Mouse (Mus musculus) forebrain, embryonic 13.5 days (tissue): ENCODE data around the gene Sez6l. TPM values are rescaled to one million over a fixed set of nuclear protein-coding genes. Genes with fewer than 3 reads are reported as not detected.

Experiments
- ATAC-seq: fragments of 200-750 bp; cut with Nextera tagmentation; 2 replicates; pipeline ENCODE4 v1.8.0; 2017
- H3K27ac ChIP-seq: fragments of 300-500 bp; sonication (generic); 2 replicates; pipeline ENCODE4 v1.5.1; 2015; ENCODE audit warnings: inconsistent platforms, mild to moderate bottlenecking, moderate library complexity
- H3K27me3 ChIP-seq: fragments of 300-500 bp; sonication (generic); 2 replicates; pipeline ENCODE4 v1.6.1; 2015; ENCODE audit warnings: mild to moderate bottlenecking, inconsistent platforms
- H3K36me3 ChIP-seq: fragments of 300-500 bp; sonication (generic); 2 replicates; pipeline ENCODE4 v1.6.1; 2015; ENCODE audit warnings: mild to moderate bottlenecking, inconsistent platforms; ENCODE audit not compliant: poor library complexity, severe bottlenecking
- H3K4me1 ChIP-seq: fragments of 300-500 bp; sonication (generic); 2 replicates; pipeline ENCODE4 v1.6.1; 2015; ENCODE audit warnings: inconsistent platforms
- H3K4me2 ChIP-seq: fragments of 300-500 bp; sonication (generic); 2 replicates; pipeline ENCODE4 v1.6.1; 2015; ENCODE audit warnings: inconsistent platforms, mild to moderate bottlenecking, moderate library complexity
- H3K4me3 ChIP-seq: fragments of 300-500 bp; sonication (generic); 2 replicates; pipeline ENCODE4 v1.5.1; 2015; ENCODE audit warnings: mild to moderate bottlenecking, inconsistent platforms
- H3K9ac ChIP-seq: fragments of 300-500 bp; sonication (generic); 2 replicates; pipeline ENCODE4 v1.6.1; 2015; ENCODE audit warnings: mild to moderate bottlenecking, inconsistent platforms
- H3K9me3 ChIP-seq: fragments of 300-500 bp; sonication (generic); replicated peaks from 2 replicates; pipeline ENCODE4 v1.6.1; 2016; ENCODE audit warnings: inconsistent platforms
- WGBS: fragments of 180-500 bp; shearing (Covaris S2); methylation state at CpG from one replicate; pipeline ENCODE4 v1.1.7; 2015; 5-methylcytosine and 5-hydroxymethylcytosine counted together
- polyA plus RNA-seq: library from polyadenylated mRNA; unstranded; fragments of >200 nt; fragmentation: Nextera tagmentation; extraction: Ambion mirVana; gene quantifications from 2 replicates; pipeline ENCODE4 v1.2.1, GENCODE M21; 2015

The Sez6l gene
- polyA plus RNA-seq, 1 experiment from 2014 or later: 22.5 TPM

DNA sequence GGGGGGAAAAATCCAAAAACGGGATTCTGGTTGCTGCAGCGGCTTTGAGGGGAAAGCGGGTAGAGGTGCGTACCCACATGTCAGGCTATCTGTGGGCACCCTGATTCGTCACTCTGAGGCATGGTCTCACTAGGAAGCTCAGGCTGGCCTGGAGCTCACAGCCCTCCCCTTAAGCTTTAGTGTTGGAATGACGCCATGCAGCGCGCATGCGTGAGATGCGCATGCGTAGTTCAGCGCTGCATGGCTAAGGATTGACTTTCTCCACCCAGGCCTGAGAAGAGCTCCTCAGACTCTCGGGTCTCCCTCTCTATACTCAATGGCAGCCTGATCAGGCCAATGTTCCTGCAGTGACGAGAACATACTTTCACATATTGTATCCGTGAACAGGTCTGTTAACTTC, 24.2 kb downstream of the Sez6l start:
- Histone ChIP-seq H3K4me2 (no peak overlapping the region), H3K9ac (no peak overlapping the region), H3K4me3 (no peak overlapping the region), H3K27ac (no peak overlapping the region; the same call in 1 of the 2 replicates), H3K4me1 (peaks cover 58% of the 10 kb centered on the region), H3K36me3 (no peaks in the 10 kb centered on the region), H3K9me3 (no peaks in the 10 kb centered on the region), H3K27me3 (no peaks in the 10 kb centered on the region)
- WGBS: 86% methylated on average over 15 of the region's 15 CpGs
- ATAC-seq: no peak

DNA sequence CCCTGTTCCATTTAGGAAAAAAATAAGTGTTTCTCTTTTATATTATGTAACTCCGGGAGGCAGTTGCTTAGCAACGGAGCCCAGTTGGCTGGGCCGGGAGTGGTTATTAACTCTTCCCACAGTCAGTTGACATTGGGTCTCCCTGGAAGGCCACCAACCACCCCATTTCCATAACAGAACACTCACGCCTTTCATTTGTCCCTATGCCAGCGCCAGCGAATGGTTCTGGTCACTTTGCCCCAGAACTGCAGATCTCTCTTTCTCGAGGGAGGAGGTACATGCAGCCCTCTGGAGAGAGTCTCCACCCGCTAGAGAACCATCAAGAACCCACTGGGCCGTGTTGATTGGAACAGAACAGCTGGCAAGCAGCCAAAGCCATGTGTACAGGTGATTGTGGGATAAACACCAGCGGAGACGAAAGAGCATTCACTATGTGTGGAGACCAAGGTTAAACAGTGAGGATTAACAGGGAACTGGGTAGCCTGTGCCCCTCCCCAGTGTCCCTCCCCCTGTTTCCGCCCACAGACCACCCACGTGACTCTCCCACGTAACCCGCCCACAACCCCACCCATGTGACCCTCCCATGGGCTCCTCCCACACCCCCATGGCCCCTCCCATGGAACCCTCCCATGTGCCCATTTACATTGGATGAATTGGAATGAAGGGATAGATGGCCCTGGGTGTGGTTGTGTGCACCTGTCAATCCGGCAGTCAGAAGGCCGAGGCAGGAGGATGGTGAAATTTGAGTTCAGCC, 24.8 kb downstream of the Sez6l start:
- Histone ChIP-seq H3K4me1 (peaks cover 59% of the 10 kb centered on the region), H3K4me2 (peak overlapping the region; percentile 36)

DNA sequence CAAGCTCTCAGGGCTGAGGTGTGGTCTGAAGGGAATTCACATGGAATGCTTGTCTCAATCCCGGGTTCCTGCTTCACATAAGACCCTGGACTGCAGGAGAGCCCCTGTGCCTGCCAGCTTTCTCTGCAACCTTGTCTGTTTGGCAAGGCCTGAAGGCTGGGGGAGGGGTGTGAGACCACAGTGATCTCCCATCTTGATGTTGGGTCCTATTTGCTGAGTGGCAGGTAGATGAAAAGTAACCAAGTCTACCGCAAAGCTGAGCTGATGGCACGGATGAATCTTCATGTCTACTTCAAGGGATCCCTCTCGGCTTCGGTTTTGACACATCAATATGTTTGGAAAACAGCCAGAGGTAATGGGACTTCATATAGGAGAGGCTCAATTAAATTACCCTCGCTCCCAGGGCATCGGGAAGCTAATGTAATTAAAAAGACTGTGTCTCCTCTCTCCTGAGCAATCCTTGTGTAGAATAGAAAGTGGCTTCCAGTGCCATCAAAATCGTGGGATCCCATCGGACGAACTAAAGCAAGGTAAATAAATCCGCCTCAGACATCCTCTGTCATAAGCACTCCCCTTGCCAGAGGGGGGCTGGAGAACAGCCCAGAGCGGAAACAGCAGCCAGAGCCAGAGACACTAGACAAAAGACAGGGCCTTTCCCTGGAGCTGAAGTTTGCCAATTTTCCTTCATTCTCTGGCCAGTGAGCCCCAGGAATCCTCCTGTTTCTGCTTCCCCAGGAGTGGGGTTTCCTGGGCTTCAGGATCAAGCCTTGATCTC, 28.0 kb downstream of the Sez6l start:
- no peaks in the 10 kb centered on the region for H3K9me3 ChIP-seq
- H3K4me3 ChIP-seq: no peak overlapping the region
- no peak overlapping the region; the same call in 1 of the 2 replicates for H3K9ac ChIP-seq
- peak overlapping the region; percentile 20 for H3K4me2 ChIP-seq
- H3K36me3 ChIP-seq: no peaks in the 10 kb centered on the region
- peaks cover 63% of the 10 kb centered on the region for H3K4me1 ChIP-seq
- no peak for ATAC-seq
- no peaks in the 10 kb centered on the region for H3K27me3 ChIP-seq
- 43% methylated on average over 12 of the region's 12 CpGs for WGBS
- peak overlapping the region; percentile 77 for H3K27ac ChIP-seq

More for the DNA sequence above, 24.8 kb downstream of the Sez6l start:
- Histone ChIP-seq H3K27me3 (no peaks in the 10 kb centered on the region), H3K27ac (peak overlapping the region; percentile 58), H3K4me3 (no peak overlapping the region), H3K9ac (no peak overlapping the region), H3K36me3 (no peaks in the 10 kb centered on the region), H3K9me3 (no peaks in the 10 kb centered on the region)
- peak; percentile 55 for ATAC-seq
- WGBS: 24% methylated on average over 17 of the region's 17 CpGs

DNA sequence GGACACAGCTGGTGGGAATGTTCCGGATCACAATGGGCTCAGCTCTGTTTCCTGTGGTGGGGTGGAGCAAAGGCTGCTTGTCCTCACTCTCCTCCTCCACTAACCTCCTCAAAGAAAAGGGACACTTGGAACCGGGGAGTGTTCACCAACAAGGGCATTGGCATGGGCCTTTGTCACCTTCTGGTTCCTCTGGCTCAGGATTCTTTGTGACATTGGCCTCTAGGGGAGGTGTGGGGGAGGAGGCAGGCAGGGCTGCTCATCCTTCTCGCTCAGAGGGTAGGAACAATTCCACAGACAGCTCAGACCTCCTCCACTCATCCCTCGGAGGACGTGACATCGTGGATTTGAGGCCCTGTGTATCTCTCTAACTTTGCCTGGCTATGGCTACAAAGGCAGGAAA, 30.2 kb downstream of the Sez6l start:
- ATAC-seq: no peak
- Histone ChIP-seq H3K27me3 (no peaks in the 10 kb centered on the region), H3K9me3 (no peaks in the 10 kb centered on the region), H3K36me3 (no peaks in the 10 kb centered on the region), H3K4me3 (no peak overlapping the region), H3K9ac (no peak overlapping the region), H3K4me1 (peaks cover 63% of the 10 kb centered on the region), H3K4me2 (no peak overlapping the region), H3K27ac (0 out of 2 replicates have a peak overlapping the region, but pooled peaks have one; percentile 5)
- WGBS: 71% methylated on average over 6 of the region's 6 CpGs

DNA sequence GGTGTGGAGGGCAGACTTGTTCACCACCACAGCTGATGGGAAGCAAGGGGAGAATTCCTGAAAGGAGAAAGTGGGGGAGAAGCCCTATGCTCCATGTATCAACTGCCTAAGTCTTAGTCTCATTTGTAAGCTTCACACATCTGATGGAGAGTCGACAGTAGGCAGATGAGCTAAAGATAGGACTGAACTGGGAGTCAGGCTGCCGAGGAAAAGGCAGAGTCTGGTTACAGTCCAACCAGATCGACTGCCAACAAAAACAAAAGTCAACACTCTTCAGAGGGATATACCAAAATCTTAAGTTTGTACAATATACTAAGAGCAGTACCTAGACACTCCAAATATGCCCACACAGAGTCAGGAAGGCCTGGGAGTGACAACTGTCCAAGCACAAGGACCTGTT, 38.7 kb downstream of the Sez6l start:
- Histone ChIP-seq H3K4me2 (no peak overlapping the region), H3K9ac (no peak overlapping the region), H3K4me1 (peaks cover 22% of the 10 kb centered on the region), H3K9me3 (no peaks in the 10 kb centered on the region), H3K27ac (no peak overlapping the region), H3K36me3 (no peaks in the 10 kb centered on the region), H3K27me3 (no peaks in the 10 kb centered on the region), H3K4me3 (no peak overlapping the region)
- 64% methylated on average over 3 of the region's 3 CpGs for WGBS
- ATAC-seq: no peak

DNA sequence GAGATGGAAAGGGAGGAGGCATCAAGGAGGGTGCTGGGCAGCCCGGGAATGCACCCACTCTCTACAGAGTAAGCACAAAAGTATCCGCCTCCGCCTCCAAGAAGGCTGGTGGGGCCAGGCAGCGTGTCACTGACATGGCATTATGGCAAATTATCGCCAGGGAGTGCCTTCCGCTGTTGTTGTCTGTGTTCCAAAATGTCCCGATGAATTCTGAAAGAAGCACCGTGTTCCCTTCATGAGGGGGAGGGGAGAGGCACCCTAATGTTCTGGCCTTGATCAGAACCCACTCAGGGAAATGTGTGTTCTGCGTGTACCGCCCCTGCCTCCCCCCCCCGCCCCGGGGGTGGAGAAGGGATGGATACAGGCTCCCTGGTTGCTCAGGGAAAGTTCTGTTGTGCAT, 41.1 kb downstream of the Sez6l start:
- H3K9me3 ChIP-seq: peaks cover 7% of the 10 kb centered on the region

DNA sequence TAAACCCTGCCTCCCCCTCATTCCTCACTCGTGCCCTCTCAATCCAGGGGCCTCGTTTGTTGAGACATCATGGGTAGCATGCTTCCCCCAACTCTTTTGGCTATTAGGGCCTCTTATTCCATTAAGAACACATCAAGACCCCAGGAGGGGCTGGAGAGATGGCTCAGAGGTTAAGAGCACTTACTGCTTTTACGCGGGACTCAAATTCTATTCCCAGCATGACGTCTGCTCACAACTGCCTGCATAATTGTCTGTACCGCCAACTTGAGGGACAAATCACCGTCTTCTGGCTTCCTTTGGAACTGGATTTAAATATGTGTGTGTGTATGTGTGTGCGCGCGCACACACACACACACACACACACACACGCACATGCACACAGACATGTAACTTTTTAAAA, 42.8 kb downstream of the Sez6l start:
- Histone ChIP-seq H3K4me1 (peaks cover 25% of the 10 kb centered on the region), H3K4me3 (no peak overlapping the region), H3K27me3 (no peaks in the 10 kb centered on the region), H3K36me3 (0 out of 2 replicates have a peak, but pooled peaks cover 4% of the 10 kb centered on the region), H3K9ac (no peak overlapping the region), H3K4me2 (no peak overlapping the region), H3K9me3 (peaks cover 7% of the 10 kb centered on the region), H3K27ac (no peak overlapping the region)
- WGBS: 32% methylated on average over 11 of the region's 11 CpGs
- ATAC-seq: no peak

More for the DNA sequence above, 41.1 kb downstream of the Sez6l start:
- Histone ChIP-seq H3K36me3 (0 out of 2 replicates have a peak, but pooled peaks cover 4% of the 10 kb centered on the region), H3K4me1 (peaks cover 20% of the 10 kb centered on the region), H3K4me3 (no peak overlapping the region), H3K4me2 (no peak overlapping the region), H3K9ac (no peak overlapping the region), H3K27me3 (no peaks in the 10 kb centered on the region), H3K27ac (no peak overlapping the region)
- 76% methylated on average over 12 of the region's 12 CpGs for WGBS
- no peak for ATAC-seq

DNA sequence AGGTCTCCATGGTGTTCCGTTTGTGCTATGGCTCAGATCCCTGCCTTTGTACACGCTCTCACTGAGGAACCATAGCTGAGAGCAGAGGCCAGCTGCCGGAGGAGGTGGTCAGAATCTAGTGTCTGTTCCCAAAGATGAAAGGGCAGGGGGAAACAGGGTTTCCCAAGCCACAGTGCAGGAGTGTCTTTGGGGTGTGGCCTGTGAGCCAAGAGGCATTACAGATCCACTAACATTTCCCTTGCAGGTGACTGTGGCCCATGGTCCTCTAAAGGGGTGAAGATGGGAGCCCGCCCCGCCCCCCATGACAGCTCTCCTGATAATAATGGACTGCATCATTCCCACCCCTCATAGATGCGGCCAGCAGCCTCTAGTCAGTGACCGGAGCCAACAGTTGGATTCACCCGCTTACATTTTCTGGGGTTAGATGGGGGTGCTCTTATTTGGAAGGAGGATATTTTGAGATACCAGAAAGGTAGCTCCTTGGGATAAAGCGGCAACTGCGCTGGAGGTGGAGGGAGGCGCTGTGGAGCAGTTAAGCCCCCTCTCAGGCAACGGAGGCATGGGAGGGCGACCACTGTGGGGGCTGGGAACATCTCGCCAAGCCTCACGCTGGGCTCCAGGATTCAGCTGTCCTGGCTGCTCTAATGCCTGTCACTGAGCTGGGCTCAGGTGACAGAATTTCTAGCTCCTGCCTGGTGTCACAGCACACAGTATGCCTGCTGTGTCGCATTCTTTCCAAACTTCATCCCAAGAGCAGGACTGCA, 43.5 kb downstream of the Sez6l start:
- H3K4me3 ChIP-seq: no peak overlapping the region
- 51% methylated on average over 16 of the region's 16 CpGs for WGBS
- H3K4me1 ChIP-seq: peaks cover 30% of the 10 kb centered on the region

DNA sequence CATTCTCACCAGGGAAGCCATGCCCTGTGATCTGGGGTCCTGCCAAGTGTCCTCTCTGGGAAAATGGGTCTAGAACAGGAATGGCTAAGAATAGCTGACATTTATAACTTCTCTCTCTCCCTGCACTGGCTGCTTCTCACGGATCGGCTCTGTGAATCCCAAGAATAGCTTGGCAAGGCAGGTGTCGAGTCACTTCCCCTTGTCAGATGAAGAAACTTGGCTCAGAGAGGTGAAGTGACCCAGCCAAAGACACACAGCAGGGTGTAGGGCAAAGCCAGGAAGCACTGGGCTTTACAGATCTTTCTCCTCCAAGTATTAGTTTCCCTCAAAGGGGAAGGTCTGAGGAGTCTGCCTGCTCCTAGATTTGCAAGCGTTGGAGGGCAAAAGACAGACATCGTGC, 44.1 kb downstream of the Sez6l start:
- H3K27me3 ChIP-seq: no peaks in the 10 kb centered on the region
- ATAC-seq: no peak
- H3K4me2 ChIP-seq: no peak overlapping the region
- H3K4me1 ChIP-seq: peaks cover 33% of the 10 kb centered on the region
- peaks cover 7% of the 10 kb centered on the region for H3K9me3 ChIP-seq
- H3K9ac ChIP-seq: no peak overlapping the region
- WGBS: 93% methylated on average over 5 of the region's 5 CpGs
- H3K4me3 ChIP-seq: no peak overlapping the region
- no peak overlapping the region for H3K27ac ChIP-seq
- 0 out of 2 replicates have a peak, but pooled peaks cover 4% of the 10 kb centered on the region for H3K36me3 ChIP-seq

More for the DNA sequence above, 43.5 kb downstream of the Sez6l start:
- Histone ChIP-seq H3K9ac (no peak overlapping the region), H3K27ac (no peak overlapping the region), H3K36me3 (0 out of 2 replicates have a peak, but pooled peaks cover 4% of the 10 kb centered on the region), H3K4me2 (no peak overlapping the region), H3K9me3 (peaks cover 7% of the 10 kb centered on the region), H3K27me3 (no peaks in the 10 kb centered on the region)
- ATAC-seq: no peak

DNA sequence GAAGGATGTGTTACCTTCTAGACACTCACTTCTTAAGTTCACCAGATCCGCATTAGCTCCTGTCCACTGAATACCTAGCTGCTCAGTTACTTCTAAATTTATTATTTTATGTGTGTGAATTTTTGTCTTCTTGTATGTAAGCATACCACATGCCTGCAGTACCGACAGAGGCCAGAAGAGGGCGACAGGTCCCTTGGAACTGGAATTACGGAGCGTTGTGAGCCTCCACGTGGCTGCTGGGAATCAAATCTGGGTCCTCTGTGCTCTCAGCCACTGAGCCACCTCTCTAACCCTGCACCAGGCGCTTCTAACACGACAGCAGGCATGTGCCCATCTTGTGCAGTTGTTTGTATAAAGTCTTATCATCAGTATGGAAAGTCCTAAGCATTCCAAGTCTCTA, 44.8 kb downstream of the Sez6l start:
- ATAC-seq: no peak
- no peaks in the 10 kb centered on the region for H3K27me3 ChIP-seq
- H3K36me3 ChIP-seq: 0 out of 2 replicates have a peak, but pooled peaks cover 4% of the 10 kb centered on the region
- no peak overlapping the region for H3K27ac ChIP-seq
- no peak overlapping the region for H3K4me3 ChIP-seq
- H3K4me1 ChIP-seq: peaks cover 39% of the 10 kb centered on the region
- H3K9ac ChIP-seq: no peak overlapping the region
- H3K9me3 ChIP-seq: peaks cover 7% of the 10 kb centered on the region
- WGBS: 69% methylated on average over 8 of the region's 8 CpGs
- H3K4me2 ChIP-seq: no peak overlapping the region

DNA sequence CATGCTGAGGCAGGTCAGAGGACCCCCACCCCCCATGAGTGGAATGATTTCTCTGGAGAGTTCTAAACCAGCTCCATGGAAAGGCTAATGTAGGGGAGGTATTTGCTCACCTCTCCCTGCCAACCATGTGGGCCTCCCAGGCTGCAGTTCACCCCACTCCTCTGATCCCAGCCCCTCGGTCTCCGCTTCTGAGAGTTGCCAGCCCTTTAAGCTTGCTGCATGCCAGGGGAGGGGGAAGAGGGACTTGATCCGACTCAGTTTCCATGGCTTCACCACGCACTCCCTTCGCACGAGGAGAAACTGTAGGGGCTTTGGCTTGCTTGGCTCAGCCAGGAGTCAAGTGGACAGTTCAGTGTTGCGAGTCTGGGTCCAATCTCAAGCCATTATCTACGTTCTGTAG, 45.9 kb downstream of the Sez6l start:
- Histone ChIP-seq H3K27ac (no peak overlapping the region), H3K9ac (peak overlapping the region; percentile 21; the same call in 1 of the 2 replicates), H3K36me3 (0 out of 2 replicates have a peak, but pooled peaks cover 4% of the 10 kb centered on the region), H3K9me3 (peaks cover 7% of the 10 kb centered on the region), H3K4me2 (no peak overlapping the region), H3K4me1 (peaks cover 48% of the 10 kb centered on the region), H3K4me3 (no peak overlapping the region), H3K27me3 (no peaks in the 10 kb centered on the region)
- 29% methylated on average over 8 of the region's 8 CpGs for WGBS
- ATAC-seq: no peak
